Mouse (Mus musculus) liver (tissue): ENCODE results near the gene Cdk19.
A peak's percentile ranks its signal among the peaks of the same experiment; 100 is the strongest.
"Not testable (repeated sequence)": the region's sequence is repeated elsewhere in the genome, so short reads cannot be mapped to it uniquely, and the experiment has no call there.

Experiments used
- DNase-seq: peaks from one replicate; pipeline ENCODE4 v3.0.0-alpha.2; 2020; ENCODE audit warnings: mixed read lengths

Cdk19 gene

DNA sequence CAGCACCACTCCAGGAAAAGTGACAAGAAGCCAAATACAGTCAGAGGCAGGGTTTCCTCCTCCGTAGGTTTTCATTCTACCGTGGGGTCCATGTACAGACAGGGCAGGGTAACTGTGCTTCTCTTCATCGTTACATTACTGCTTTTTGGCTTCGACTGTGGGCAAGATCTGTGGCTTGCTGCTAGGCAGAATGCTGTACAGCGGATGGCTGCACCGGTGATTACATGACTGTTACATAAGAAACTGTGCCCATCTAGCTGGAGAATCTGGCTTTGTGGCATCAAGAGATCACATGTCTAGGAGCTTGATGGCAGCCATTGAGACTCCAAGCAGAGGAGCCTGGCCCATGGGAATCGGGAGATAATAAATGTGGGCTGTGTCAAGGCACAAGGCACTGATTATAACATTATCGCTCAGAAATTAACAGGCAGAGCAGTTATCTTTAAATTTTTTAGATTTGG is 187.0 kb downstream of the Cdk19 start:
- DNase-seq, result no peak

DNA sequence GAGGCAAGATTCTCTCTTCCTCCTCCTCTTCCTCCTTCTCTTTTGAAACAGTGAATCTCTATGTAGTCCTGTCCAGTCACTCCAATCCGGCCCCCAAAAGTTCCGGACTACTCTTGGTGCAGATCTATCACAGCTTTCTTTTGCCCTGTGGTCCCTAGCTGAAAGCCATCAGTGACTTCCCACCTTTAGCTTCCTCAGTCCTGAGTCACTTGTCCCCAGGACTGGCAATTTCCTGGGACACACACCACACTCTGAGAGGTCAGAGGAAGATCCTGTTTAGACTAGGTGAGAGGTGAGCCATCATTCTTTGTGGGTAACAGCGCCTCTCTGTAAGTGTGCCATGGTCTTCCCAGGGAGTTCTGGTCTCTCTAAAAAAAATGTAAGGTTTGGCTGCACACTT is 187.6 kb downstream of the Cdk19 start:
- no peak for DNase-seq

DNA sequence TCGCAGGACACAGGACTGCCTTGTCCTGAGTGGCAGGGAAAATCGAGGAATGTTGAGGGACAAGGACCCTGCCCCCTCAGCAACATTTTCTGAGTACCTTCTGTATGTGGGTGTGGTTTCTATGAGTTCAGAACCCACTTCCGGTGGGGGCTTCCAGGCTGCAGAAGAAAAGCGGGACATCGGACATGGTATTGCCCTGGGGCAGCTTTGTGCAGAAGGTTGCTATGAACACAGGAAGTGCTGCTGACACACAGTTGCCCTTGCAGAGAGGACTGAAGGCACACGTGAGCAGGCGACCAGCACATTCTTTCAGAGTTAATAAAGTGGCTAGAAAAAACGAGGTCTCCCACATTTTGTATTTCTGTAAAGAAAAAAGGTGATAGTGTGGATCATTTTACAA is 188.2 kb downstream of the Cdk19 start:
- no peak for DNase-seq

DNA sequence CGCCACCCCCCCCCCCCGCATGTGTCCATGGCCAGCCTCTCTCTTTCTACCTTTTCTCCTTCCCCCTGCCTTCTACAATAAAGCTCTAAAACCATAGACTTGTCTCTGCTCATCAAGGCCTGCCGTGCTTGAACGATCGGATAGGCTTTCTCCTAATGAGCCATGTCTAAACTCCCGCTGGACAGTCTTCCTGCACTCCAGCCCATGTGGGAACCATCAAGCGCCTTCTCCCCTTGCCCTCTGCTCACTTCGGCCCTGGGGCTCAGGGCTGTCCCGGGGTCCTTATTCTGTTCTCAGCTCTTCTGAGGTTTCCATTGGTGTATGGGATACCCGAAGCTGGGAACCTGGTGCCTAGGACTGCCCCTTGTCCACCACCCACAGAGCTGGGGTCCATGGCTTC is 189.3 kb downstream of the Cdk19 start:
- DNase-seq, result no peak

DNA sequence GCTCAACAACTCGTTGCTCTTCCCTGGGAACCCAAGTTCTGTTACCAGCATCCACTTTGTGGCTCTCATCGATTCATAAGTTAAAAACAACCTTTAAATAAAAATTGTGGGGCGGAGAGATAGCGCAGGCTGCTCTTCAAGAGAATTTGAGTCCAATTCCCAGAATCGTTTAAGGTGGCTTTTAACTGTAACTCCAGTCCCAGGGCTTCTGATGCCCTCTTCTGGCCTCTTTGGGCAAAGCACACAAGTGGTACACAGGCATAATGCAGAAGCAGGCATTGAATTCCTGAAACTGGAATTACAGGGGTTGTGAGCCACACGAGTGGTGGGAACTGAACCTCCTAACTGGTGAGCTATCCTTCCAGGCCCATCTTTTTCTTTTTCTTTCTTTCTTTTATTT is 190.3 kb downstream of the Cdk19 start:
- DNase-seq, result peak; percentile 64

DNA sequence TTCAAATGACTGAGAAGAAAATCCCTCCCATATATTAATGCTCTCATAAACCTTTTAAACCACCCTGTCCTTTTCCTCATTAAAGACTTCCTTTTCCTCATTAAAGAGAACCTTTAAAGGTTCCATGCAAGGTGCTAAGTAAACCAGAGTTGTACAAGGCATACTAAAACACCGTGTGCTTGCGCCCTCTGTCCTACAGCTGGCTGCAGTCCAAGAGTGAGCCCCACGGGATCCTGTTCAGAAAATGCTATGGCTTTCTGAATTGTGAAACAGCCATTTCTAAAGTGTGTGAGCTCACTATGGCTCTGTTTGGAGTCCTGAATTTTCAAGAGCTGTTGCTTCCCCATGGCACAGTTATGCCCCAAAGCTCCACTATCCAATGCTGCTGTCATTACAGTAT is 191.3 kb downstream of the Cdk19 start:
- DNase-seq, result no peak

DNA sequence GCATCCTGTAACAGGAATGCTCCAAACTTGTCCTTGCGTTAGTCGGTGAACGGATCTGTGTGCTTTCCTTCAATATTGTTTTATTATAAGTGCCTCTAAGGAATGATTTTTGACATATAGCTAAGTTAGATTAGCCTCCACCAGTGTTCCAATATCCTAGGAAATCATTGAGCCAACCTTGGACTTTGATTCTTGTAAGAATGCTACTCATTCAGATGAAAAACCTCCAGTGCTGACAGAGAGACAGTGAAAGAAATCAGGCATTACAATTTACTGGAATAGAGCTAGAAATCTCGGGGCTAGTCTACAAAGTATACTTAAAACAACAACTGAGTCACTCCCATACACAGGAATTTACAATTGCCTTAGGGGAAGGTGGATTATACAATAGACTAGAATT is 193.2 kb downstream of the Cdk19 start:
- DNase-seq, result not testable (repeated sequence)
